Mouse (Mus musculus): Measurements from ENCODE around the gene Clpsl2.

Clpsl2 gene

GRCm38 (mm10) chr17:28557772-28558171, 8.6 kb downstream of the Clpsl2 start:
- no peak for DNase-seq (ENCODE audit: extremely low read depth, low read depth)

DNA sequence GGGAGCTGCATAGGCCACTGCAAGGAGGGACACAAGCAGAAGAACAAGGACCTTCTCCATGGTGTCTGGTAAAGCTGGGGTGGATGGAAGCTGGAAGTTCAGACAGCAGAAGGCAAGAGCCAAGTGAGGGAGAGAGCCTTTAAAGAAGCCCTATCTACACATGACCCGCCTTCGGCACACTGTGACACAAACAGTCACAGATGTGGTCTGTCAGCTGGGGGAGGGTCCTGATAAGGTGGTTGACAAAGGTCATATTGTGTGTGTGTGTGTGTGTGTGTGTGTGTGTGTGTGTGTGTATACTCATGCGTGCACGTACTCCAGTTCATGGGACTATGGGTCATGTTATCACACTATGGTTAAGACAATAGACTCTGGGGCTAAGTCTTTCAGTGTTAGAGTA, 11.4 kb downstream of the Clpsl2 start, which contains the start of gene Clps:
TSS of gene Clps (minus strand) at position 169 of the 400 bp plus-strand sequence.
- DNase-seq (ENCODE audit: extremely low read depth, low read depth) = no peak

DNA sequence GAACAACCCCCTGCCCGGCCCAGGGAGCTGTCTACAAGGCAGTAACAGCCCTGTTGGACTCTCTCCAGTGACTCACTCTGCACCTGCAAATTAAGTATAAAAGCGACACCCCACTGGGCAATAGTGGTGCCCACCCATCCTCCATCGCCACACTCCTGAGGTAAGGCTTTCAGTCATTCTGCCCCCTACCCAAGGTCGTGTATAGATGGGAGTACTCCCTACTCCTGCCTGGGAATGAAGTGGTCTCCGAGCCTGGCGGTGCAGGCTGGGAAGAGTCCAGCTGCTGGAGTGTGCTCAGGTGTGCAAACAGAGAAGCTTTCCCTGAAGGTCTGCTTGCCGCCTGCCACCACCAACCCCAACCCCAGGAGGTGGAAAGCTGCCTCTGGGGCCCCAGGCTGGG, 12.4 kb downstream of the Clpsl2 start:
- no peak for DNase-seq (ENCODE audit: extremely low read depth, low read depth)

DNA sequence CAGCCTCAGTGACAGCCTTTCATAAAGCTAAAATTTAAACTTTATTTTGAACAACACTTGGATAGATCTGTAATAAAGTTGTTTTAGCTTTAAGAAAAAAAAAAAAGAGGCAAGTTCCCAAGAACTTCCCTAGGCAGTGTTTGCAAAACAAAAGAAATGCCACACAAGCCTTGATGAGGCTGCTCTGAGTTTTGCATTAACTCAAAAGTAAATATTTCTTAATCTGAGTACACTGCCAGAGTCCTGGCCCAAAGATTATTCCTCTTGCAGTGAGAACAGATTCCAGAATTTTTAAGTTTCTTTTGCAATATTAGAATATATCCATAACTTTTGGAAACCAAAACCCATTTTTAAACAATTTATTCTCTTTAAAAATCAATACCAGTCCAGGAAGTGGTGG, 16.0 kb downstream of the Clpsl2 start:
- no peak for DNase-seq (ENCODE audit: extremely low read depth, low read depth)

- DNase-seq (ENCODE audit: extremely low read depth, low read depth) = no peak
Observed at GRCm38 (mm10) chr17:28567541-28567940, 18.3 kb downstream of the Clpsl2 start.

DNA sequence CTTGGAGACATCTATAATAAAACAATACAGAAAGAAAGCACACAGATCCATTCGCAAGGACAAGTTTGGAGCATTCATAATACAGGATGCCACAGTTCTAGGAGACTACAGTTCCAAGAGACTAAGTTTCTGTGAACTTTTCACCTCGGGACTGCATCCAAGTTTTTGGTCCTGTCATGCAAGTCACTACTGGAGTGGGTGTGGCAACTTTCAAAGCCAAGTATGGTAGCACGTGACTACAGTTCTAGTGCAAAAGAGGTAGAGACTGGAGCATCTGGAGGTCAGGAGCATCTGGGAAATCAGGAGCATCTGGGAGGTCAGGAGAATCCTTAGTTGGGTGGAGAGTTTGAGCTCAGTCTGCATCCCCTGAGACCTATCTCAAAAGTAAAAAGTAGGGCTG, 22.7 kb downstream of the Clpsl2 start:
- no peak for DNase-seq (ENCODE audit: extremely low read depth, low read depth)

GRCm38 (mm10) chr17:28572521-28572920, 23.3 kb downstream of the Clpsl2 start:
- no peak for DNase-seq (ENCODE audit: extremely low read depth, low read depth)

DNA sequence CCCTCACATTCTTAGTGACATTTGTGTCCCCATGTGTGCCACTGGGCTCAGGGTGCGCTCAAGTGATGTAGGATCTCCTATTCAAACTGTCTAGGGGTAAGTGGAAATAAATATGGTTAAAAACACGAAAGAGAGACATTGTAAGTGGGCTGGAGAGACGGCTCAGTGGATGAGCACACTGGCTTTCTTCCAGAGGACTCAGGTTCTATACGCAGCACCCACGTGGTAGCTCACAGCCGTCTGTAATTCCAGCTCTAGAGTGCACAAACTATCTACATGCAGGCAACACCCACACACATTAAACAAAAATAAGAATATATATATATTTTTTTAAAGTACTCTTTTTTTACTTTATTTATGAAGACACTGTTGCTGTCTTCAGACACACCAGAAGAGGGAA, 23.7 kb downstream of the Clpsl2 start:
- no peak for DNase-seq (ENCODE audit: extremely low read depth, low read depth)

DNA sequence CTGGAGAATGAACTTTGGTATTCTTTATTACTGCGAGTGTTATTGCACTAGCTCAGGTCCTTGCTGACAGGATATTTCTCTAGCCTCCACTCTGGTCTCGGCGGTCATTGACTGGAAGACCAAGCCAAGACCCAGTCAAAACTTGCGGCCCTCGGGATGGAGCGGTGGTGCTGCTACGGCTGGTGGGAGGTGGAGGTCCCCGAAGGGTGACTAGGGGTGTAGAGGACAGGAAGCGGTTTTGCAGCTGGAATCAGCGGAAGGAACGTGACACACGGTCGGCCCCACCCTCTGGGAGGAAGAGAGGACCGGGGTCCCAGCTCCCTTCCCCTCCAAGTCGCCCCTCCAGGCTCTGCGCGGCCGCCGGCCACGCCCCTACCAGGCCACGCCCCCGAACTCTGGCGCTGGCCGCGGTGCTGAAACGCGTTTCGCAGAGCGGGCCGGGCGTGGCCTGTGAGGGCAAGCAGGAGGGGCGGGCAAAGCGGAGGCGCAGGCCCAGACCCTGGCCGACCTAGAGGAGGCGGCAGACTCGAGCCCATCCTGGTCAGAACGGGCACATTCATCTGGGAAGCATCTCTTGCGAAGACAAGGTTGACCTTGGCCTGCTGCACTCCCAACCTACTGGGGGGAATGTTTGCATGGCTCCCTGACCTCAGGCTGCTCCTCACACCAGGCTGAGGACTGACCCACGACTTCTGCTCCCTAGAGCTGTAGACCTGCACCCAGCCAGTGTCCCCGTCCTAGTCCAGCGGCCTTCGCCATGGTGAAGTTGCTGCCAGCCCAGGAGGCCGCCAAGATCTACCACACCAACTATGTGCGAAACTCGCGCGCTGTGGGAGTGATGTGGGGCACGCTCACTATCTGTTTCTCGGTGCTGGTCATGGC, 26.3 kb downstream of the Clpsl2 start, which contains the start of gene Lhfpl5:
TSS of gene Lhfpl5 (plus strand) at position 398 of the 882 bp plus-strand sequence.
- DNase-seq (ENCODE audit: extremely low read depth, low read depth) = no peak

DNA sequence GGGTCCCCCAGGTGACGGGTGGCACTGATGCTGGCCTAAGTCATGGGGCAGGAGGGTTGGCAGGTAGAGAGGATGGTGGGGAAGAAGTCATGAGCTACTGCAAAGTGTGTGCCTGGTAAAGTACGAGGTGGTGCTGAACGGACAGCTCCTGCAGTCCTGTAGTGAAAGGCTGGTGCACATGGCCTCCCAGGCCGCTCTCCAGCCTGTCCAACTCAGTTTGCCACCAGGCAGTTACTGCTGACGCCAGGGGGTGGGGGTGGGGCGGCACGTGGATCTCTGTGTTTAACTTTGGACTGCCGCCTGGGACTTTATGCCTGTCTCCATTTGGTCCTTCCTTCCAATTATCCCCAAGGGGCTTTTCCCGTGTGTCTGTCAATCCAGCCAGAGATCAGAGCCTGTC, 31.2 kb downstream of the Clpsl2 start:
- DNase-seq (ENCODE audit: extremely low read depth, low read depth) = peak; percentile 36

DNA sequence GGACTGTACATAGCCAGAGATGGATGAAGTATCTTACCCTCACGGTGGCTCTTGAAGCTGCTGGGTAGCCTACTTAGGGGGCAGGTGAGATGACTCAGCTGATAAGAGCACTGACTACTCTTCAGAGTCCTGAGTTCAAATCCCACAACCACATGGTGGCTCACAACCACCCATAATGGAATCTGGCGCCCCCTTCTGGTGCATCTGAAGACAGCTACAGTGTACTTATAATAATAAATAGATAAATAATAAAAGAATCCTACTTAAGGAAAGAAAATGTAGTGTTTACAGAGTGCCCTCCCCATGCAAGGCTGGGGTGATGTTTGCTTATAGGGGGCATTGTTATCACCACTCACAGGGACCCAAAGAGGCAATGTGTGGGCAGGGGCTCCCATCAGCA, 31.8 kb downstream of the Clpsl2 start:
- DNase-seq (ENCODE audit: extremely low read depth, low read depth) = no peak

DNA sequence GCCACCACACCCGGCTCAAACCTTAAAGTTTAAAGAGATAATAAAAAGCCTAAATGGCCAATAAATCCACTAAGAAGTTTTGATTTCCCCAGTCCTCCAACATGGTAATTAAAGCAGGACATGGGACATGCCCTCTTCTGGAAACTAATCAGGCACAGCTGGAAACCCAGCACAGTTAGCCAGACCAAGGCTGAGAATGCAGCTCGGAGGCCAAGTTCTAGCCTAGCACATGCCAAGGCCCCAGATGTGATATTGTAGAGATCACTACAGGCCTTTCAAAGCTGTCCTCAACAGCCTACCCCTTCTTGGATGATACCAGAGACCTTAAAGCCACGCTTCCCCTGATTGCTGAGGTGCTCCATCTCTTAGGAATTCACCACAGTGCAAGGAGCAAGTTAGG, 37.3 kb downstream of the Clpsl2 start:
- no peak for DNase-seq (ENCODE audit: extremely low read depth, low read depth)

- no peak for DNase-seq (ENCODE audit: extremely low read depth, low read depth)
Observed at GRCm38 (mm10) chr17:28588591-28588990, 39.4 kb downstream of the Clpsl2 start.

- DNase-seq (ENCODE audit: extremely low read depth, low read depth) = no peak
Observed at GRCm38 (mm10) chr17:28590596-28590995, 41.4 kb downstream of the Clpsl2 start.

- DNase-seq (ENCODE audit: extremely low read depth, low read depth) = peak; percentile 46
Observed at GRCm38 (mm10) chr17:28591476-28591875, 42.3 kb downstream of the Clpsl2 start.

DNA sequence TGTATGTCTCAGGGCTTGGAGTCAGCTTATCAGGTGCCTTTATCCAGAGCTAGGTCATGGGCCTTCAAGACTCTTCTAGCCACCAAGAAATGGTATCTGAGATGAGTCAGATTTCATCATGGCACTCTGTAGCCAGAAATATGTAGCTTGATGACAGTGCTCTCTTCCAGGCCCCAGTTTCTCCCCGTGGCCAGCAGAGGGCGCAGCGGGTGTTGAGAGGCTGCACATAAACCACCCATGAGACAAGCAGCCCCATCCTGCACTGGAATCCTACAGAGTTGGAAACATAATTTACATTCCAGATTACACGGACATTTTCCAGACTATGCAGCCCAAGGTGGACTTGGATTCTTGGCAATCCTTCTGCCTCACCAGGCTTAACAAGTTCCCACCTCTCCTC, 43.8 kb downstream of the Clpsl2 start:
- DNase-seq (ENCODE audit: extremely low read depth, low read depth) = no peak

GRCm38 (mm10) chr17:28593965-28594364, 44.8 kb downstream of the Clpsl2 start:
- no peak for DNase-seq (ENCODE audit: extremely low read depth, low read depth)

- no peak for DNase-seq (ENCODE audit: extremely low read depth, low read depth)
Observed at GRCm38 (mm10) chr17:28600780-28601179, 51.6 kb downstream of the Clpsl2 start.

- no peak for DNase-seq (ENCODE audit: extremely low read depth, low read depth)
Observed at GRCm38 (mm10) chr17:28601557-28602250, 52.5 kb downstream of the Clpsl2 start.

Measured in MEL-GATA-1-ER (cell line).